Mouse (Mus musculus) liver, embryonic 12.5 days (tissue): ENCODE data around the gene Crls1. TPM values are rescaled to one million over a fixed set of nuclear protein-coding genes. Genes with fewer than 3 reads are reported as not detected.

ENCODE experiments used
- ATAC-seq: fragments of 200-750 bp; cut with Nextera tagmentation; 2 replicates; pipeline ENCODE4 v1.8.0; 2017; ENCODE audit warnings: moderate number of reproducible peaks, mild to moderate bottlenecking, moderate library complexity
- H3K27ac ChIP-seq: fragments of 300-500 bp; sonication (generic); 2 replicates; pipeline ENCODE4 v1.5.1; 2016; ENCODE audit warnings: mild to moderate bottlenecking
- H3K27me3 ChIP-seq: fragments of 300-500 bp; sonication (generic); replicated peaks from 2 replicates; pipeline ENCODE4 v1.6.1; 2016; ENCODE audit warnings: mild to moderate bottlenecking, moderate library complexity
- H3K36me3 ChIP-seq: fragments of 300-500 bp; sonication (generic); 2 replicates; pipeline ENCODE4 v1.6.1; 2016; ENCODE audit warnings: mild to moderate bottlenecking, moderate library complexity
- H3K4me1 ChIP-seq: fragments of 300-500 bp; sonication (generic); 2 replicates; pipeline ENCODE4 v1.6.1; 2016
- H3K4me2 ChIP-seq: fragments of 300-500 bp; sonication (generic); 2 replicates; pipeline ENCODE4 v1.6.1; 2016; ENCODE audit warnings: mild to moderate bottlenecking, moderate library complexity
- H3K4me3 ChIP-seq: fragments of 300-500 bp; sonication (generic); 2 replicates; pipeline ENCODE4 v1.5.1; 2016; ENCODE audit warnings: mild to moderate bottlenecking, moderate library complexity
- H3K9ac ChIP-seq: fragments of 300-500 bp; sonication (generic); 2 replicates; pipeline ENCODE4 v1.6.1; 2016; ENCODE audit warnings: mild to moderate bottlenecking, moderate library complexity
- H3K9me3 ChIP-seq: fragments of 300-500 bp; sonication (generic); replicated peaks from 2 replicates; pipeline ENCODE4 v1.6.1; 2016; ENCODE audit warnings: mild to moderate bottlenecking, moderate library complexity
- WGBS: fragments of 180-500 bp; shearing (Covaris S2); methylation state at CpG from one replicate; pipeline ENCODE4 v1.1.7; 2016; ENCODE audit not compliant: insufficient replicate concordance; 5-methylcytosine and 5-hydroxymethylcytosine counted together
- polyA plus RNA-seq: library from polyadenylated mRNA; unstranded; fragments of >200 nt; fragmentation: Nextera tagmentation; extraction: Ambion mirVana; gene quantifications from 2 replicates; pipeline ENCODE4 v1.2.1, GENCODE M21; 2016

The Crls1 gene
- polyA plus RNA-seq, 1 experiment from 2014 or later = 21.9 TPM

DNA sequence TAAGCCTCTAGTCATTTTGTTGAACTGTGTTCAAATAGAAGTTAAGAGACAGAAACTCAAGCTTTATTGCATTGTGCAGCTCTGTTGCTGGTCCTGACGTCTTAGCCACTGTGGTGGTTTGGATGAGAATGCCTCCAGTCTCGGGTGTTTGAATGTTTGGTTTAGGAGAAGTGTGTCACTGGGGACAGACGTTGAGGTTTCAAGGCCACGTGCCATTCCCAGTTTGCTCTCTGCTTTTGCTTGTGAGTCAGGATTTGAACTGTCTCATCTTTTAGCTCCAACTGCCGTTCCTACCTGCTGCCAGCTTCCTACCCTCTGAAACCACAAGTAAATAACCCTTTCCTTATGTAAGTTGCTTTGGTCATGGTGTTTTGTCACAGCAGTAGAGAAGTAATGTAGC is 21.1 kb downstream of the Crls1 start:
- peaks cover 20% of the 10 kb centered on the region for H3K36me3 ChIP-seq
- no peak for ATAC-seq
- no peaks in the 10 kb centered on the region for H3K9me3 ChIP-seq
- H3K9ac ChIP-seq = no peak overlapping the region
- no peaks in the 10 kb centered on the region for H3K27me3 ChIP-seq
- no peak overlapping the region for H3K4me3 ChIP-seq
- WGBS = 58% methylated on average over 5 of the region's 5 CpGs
- no peak overlapping the region for H3K27ac ChIP-seq
- H3K4me2 ChIP-seq = no peak overlapping the region
- no peaks in the 10 kb centered on the region for H3K4me1 ChIP-seq

DNA sequence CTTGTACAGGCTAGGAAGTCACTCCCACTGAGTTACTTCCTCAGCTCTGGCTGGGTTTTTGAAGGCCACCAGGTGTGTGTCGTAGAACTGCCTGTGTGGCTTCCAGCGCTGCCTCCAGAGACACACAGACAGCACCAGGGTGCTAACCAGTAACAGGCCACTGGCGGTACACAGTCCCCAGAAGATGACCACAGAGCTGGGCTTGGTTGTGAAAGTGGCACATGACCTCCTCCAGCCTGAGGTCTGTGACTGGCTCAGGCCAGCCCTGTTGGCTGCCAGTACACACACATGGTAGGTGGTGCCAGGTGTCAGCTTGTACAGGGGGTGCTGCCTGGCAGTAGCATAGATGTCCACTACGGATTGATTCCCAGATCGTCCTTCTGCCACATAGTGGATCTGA is 23.2 kb downstream of the Crls1 start:
- 75% methylated on average over 5 of the region's 5 CpGs for WGBS
- no peak for ATAC-seq
- Histone ChIP-seq H3K4me2 (no peak overlapping the region), H3K4me1 (no peaks in the 10 kb centered on the region), H3K36me3 (peaks cover 14% of the 10 kb centered on the region), H3K27ac (no peak overlapping the region), H3K9ac (no peak overlapping the region), H3K4me3 (no peak overlapping the region), H3K9me3 (no peaks in the 10 kb centered on the region), H3K27me3 (no peaks in the 10 kb centered on the region)

DNA sequence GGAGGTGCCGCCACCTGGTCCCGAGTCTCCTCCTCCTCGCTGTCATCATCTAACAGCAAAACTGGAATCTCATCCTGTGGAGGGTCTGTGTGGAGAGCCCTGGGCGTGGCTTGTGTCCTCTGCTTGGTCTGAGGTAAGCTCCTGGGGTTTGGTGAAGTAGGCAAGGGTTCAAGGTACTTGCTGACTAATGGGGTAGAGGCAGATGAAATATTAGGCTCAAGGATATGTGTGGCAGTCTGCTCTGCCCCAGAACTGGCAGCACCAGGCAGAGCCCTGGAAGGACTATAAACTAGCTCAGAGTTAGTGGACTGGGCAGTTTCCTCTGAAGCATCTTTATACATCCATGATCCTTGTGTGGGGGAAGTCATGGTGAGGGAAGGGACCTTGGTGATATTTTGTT is 23.8 kb downstream of the Crls1 start:
- no peak overlapping the region for H3K27ac ChIP-seq
- WGBS = 70% methylated on average over 4 of the region's 4 CpGs
- H3K4me1 ChIP-seq = no peaks in the 10 kb centered on the region
- H3K4me3 ChIP-seq = no peak overlapping the region
- peaks cover 11% of the 10 kb centered on the region for H3K36me3 ChIP-seq
- H3K9me3 ChIP-seq = no peaks in the 10 kb centered on the region
- H3K4me2 ChIP-seq = no peak overlapping the region
- no peaks in the 10 kb centered on the region for H3K27me3 ChIP-seq
- ATAC-seq = no peak
- H3K9ac ChIP-seq = no peak overlapping the region

DNA sequence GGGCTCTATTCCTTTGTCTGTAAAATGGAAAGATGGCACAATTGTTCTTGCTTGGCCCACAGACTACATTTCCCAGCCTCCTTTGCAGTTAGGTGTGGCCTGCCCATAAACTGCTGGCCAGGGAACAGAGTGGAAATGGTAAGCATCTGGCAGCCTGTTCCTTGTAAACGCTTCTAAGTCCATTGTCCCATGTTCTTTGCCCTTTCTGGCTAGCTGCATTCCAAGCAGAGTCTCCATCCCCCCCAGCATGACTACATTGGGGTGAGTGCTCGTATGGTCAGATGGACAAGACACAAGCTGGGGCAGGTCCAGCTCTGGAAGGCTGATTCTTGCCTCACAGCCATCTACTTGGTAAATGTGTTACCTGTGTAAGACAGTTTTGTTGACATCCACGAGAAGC is 25.2 kb downstream of the Crls1 start:
- ATAC-seq = no peak
- WGBS = 65% methylated on average over 3 of the region's 3 CpGs
- Histone ChIP-seq H3K4me1 (no peaks in the 10 kb centered on the region), H3K9ac (no peak overlapping the region), H3K36me3 (peaks cover 4% of the 10 kb centered on the region; the same call in 1 of the 2 replicates), H3K27me3 (0 out of 2 replicates have a peak, but pooled peaks cover 5% of the 10 kb centered on the region), H3K4me2 (no peak overlapping the region), H3K27ac (no peak overlapping the region), H3K9me3 (no peaks in the 10 kb centered on the region), H3K4me3 (no peak overlapping the region)

DNA sequence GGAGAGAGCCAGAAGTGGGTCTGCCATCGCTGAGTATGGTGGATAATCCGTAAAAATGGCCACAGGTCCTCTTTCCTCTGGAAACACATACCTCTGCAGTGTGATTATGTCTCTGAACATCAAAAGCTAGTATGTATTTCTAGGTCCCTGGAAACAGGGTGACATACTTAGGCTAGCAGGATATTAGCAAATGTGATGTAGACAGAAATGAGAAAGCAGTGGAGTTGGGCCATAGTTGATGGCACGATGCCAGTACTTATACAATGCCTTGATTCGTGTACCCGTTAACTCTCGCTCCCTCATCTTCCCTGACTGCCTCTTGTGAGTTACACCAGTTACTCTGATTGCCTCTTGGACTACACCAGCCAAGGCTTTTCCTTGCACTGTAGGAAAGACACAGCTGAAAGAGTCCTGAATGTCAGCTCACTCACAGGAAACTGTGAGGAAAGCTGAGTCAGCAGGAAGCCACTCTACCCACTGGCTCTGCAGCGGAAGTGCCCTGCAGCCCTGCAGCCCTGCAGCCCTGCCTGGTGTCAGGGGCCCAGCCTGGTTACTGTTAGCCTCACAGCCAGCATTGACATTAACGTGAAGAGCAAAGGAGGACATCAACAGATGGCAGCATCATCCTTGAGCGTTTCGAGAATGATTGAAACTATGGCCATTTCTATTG is 27.3 kb downstream of the Crls1 start:
- H3K4me3 ChIP-seq = no peak overlapping the region
- peak; percentile 40; the same call in 1 of the 2 replicates for ATAC-seq
- peaks cover 24% of the 10 kb centered on the region for H3K27me3 ChIP-seq
- no peak overlapping the region for H3K4me2 ChIP-seq
- no peaks in the 10 kb centered on the region for H3K4me1 ChIP-seq
- H3K36me3 ChIP-seq = no peaks in the 10 kb centered on the region
- H3K9me3 ChIP-seq = no peaks in the 10 kb centered on the region
- no peak overlapping the region for H3K27ac ChIP-seq
- H3K9ac ChIP-seq = no peak overlapping the region
- 56% methylated on average over 10 of the region's 10 CpGs for WGBS

DNA sequence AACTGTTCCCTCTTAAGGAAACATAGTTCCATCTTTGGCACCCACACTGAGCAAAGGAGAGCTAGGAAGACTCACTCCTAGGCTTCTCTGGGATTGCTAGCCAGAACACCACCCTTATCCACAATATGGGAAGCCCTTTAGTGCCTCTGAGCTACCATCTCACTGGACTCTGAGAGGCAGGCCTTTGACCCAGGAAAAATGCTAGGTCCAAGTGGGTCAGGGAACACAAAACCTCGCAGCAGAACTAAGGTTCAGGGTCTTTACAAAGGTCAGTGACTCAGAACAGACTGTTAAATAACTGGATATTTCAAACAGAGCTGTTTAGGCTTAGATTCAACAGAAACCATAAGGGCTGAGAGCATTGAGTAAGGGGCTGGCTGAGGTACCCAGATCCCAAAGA is 30.5 kb downstream of the Crls1 start:
- no peaks in the 10 kb centered on the region for H3K36me3 ChIP-seq
- no peak for ATAC-seq
- H3K27ac ChIP-seq = no peak overlapping the region
- H3K9ac ChIP-seq = no peak overlapping the region
- peaks cover 56% of the 10 kb centered on the region for H3K27me3 ChIP-seq
- H3K4me3 ChIP-seq = no peak overlapping the region
- no peaks in the 10 kb centered on the region for H3K9me3 ChIP-seq
- H3K4me1 ChIP-seq = peaks cover 17% of the 10 kb centered on the region; the same call in 1 of the 2 replicates
- 18% methylated on average over 1 of the region's 1 CpGs for WGBS
- no peak overlapping the region for H3K4me2 ChIP-seq

DNA sequence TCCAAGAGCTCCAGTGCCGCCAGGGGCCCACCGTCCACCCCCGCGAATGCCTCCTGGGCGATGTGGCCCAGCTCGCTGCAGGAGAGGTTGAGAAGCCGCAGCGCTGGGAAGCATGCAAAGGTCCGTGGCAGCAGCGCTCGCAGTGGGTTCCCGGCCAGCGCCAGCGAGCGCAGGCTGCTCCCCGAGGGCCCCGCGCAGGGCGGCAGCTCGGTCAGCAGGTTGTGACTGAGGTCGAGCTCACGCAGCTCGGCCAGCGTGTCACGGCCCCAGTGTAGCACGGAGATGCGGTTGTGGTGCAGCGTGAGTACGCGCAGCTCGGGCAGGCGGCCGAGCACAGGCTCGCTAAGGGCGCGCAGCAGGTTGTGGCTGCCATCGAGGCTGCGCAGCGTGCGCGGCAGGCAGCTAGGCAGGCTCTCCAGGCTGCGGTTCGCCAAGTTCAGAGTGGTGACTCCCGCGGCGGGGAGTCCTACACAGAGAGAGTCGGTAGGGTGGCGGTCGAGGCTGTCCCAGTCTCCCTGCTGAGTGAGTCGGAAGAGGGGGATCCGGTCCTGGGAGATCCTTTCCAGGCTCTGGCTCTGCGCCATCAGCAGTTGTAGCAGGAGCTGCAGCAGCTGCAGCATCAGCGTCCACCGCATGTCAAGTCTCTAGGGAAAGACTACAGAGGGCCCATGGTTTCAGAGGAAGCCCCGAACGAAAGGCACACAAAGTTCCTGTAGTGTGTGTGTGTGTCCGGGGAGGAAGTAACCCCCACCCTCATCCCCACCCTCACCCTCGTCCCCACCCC is 33.0 kb downstream of the Crls1 start:
- WGBS = under 1% methylated on average over 58 of the region's 58 CpGs
- H3K4me3 ChIP-seq = peak overlapping the region; percentile 45
- H3K27me3 ChIP-seq = peaks cover 62% of the 10 kb centered on the region
- no peaks in the 10 kb centered on the region for H3K9me3 ChIP-seq
- no peaks in the 10 kb centered on the region for H3K36me3 ChIP-seq
- no peak overlapping the region for H3K9ac ChIP-seq
- H3K4me1 ChIP-seq = peaks cover 17% of the 10 kb centered on the region; the same call in 1 of the 2 replicates
- ATAC-seq = peak; percentile 27
- H3K4me2 ChIP-seq = peak overlapping the region; percentile 65
- H3K27ac ChIP-seq = no peak overlapping the region

DNA sequence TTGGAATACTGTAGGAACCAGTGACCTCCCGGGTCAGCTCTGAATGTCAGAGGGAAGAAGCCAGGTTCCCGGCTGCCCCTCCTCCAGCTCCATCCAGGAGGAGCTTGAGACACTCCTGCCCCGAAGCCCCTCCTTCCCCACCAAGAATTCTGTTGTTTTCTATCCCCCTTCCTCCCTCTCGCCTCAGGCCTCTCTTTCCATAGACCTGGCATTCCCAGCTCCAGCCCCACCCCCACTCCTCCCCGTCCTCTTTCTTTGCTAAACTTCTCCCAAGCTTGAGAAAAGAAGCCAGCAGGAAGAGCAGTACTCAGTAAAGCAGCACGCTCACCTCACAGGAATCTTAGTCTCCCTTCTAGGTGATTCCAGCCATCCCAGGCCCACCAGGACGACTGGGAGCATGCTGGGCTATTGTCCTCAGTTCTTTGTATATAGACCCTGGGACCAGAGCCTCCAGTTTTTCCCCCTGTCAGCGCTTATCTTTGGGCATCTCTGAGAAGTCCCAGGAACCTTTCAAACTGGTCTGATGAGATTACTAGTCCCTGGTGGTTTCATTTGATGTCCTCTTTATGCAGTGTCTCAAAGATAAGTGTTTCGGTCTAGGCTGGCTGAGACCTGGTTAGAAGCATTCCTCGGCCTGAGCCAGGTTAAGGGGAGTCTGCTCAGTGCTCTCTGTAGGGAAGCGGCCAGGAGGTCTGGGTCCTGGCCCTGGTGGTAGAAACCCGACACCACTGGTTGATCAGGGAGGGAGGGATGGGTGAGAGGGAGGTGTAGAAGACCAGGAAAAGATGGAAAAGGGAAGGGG is 34.6 kb downstream of the Crls1 start, which contains the start of gene Lrrn4:
Lrrn4 (minus strand) TSS at position 48 of the 802 bp plus-strand sequence.
- Histone ChIP-seq H3K4me3 (peak within 1 kb of the TSS; percentile 45), H3K36me3 (no peaks in the 10 kb centered on the region), H3K9ac (no peak within 1 kb of the TSS), H3K4me1 (peaks cover 17% of the 10 kb centered on the region; the same call in 1 of the 2 replicates), H3K27ac (no peak within 1 kb of the TSS), H3K9me3 (no peaks in the 10 kb centered on the region), H3K4me2 (peak within 1 kb of the TSS; percentile 65), H3K27me3 (peaks cover 62% of the 10 kb centered on the region)
- WGBS = 10% methylated on average over 12 of the region's 12 CpGs
- ATAC-seq = no peak

DNA sequence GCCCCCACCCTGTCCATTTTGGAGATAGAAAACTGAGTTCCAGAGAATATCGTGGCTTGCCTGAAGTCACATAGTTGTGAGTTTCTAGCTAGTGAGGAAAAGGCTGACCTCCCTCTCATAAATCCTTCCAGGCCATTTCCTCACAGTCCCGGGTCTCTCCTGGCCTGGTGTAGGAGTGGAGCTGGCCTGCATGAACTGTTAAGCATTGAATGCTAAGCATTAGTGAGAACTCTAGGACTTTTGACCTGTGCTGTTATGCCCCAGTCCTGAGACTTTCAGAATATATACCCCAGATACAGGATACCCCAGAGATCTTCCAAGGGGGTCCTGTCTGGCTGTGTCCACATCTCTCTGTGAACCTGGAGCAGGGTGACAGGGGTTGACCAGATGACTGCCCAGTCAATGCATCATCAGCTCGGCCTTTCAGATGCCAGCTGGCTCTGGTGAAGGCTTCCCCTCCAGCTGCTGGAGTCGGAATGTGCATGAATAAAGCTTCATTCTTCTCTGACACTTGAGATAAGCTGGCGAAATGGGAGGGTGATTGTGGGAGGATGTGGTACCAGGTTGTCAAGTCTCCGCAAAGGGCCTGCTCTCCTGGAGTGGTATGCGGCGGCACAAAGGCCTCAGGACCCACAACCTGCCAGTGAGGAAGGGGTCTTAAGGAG is 38.0 kb downstream of the Crls1 start:
- Histone ChIP-seq H3K27ac (no peak overlapping the region), H3K27me3 (peaks cover 31% of the 10 kb centered on the region), H3K4me2 (no peak overlapping the region), H3K4me1 (peaks cover 12% of the 10 kb centered on the region; the same call in 1 of the 2 replicates), H3K9me3 (no peaks in the 10 kb centered on the region), H3K36me3 (no peaks in the 10 kb centered on the region), H3K4me3 (no peak overlapping the region), H3K9ac (no peak overlapping the region)
- WGBS = 57% methylated on average over 8 of the region's 8 CpGs
- ATAC-seq = no peak

DNA sequence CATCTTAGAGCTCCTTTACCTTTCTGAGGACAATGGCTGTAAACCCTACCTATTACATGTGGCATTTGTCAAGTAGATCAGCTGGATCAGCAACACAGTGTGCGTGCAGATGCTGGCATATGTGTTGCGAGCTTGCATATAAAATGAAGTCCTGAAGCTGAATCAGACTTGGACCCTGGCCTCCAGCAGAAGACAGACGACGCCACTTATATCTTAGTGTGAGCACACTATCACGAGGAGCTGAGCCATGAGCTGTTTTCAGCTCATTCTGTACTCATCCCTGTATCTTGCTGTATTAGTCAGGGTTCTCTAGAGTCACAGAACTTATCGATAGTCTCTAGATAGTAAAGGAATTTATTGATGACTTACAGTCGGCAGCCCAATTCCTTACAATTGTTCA is 38.8 kb downstream of the Crls1 start:
- H3K9ac ChIP-seq = no peak overlapping the region
- H3K4me1 ChIP-seq = peaks cover 8% of the 10 kb centered on the region; the same call in 1 of the 2 replicates
- 73% methylated on average over 7 of the region's 7 CpGs for WGBS
- no peak overlapping the region for H3K4me2 ChIP-seq
- H3K4me3 ChIP-seq = no peak overlapping the region
- no peaks in the 10 kb centered on the region for H3K36me3 ChIP-seq
- no peak overlapping the region for H3K27ac ChIP-seq
- ATAC-seq = no peak
- no peaks in the 10 kb centered on the region for H3K9me3 ChIP-seq
- peaks cover 22% of the 10 kb centered on the region for H3K27me3 ChIP-seq

DNA sequence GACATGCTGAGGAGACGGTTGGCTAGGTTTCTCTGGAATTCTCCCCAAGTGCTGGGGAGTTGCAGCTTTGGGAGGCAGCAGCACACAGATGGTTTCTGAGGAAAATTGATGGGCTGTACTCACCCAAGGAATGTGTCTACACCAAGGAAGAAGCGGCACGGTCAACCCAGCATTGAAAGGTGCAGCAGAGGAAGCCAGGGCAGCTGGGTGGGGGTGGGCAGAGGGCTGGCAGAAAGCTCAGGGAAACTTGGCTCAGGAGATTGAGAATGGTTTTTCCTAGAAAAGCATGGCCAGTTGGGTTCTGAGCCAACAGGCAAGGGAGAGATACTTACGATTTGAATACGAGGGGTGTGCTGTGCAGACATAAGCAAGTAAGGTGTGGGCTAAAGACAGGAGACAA is 47.4 kb downstream of the Crls1 start:
- Histone ChIP-seq H3K4me2 (no peak overlapping the region), H3K27me3 (no peaks in the 10 kb centered on the region; the same call in 1 of the 2 replicates), H3K27ac (no peak overlapping the region), H3K9me3 (no peaks in the 10 kb centered on the region), H3K4me3 (no peak overlapping the region), H3K4me1 (no peaks in the 10 kb centered on the region), H3K9ac (no peak overlapping the region), H3K36me3 (no peaks in the 10 kb centered on the region)
- WGBS = 71% methylated on average over 5 of the region's 5 CpGs
- no peak for ATAC-seq
